Mouse (Mus musculus) gonadal fat pad, adult 2 months (tissue): ENCODE measurements around the gene Hnrnpa3. TPM values are rescaled to one million over a fixed set of nuclear protein-coding genes. Genes with fewer than 3 reads are reported as not detected.
"Not testable (repeated sequence)": the region's sequence is repeated elsewhere in the genome, so short reads cannot be mapped to it uniquely, and the experiment has no call there.

Experiments
- DNase-seq: peaks from one replicate; pipeline ENCODE4 v3.0.0-alpha.2; 2012; ENCODE audit warnings: low read depth
- polyA plus RNA-seq: library from polyadenylated mRNA; depleted of rRNA; stranded (reverse); fragments of >200 nt; gene quantifications from 2 replicates; pipeline ENCODE4 v1.2.3, GENCODE M21; 2012

Gene Hnrnpa3
- polyA plus RNA-seq, 1 experiment: 28.6 TPM

DNA sequence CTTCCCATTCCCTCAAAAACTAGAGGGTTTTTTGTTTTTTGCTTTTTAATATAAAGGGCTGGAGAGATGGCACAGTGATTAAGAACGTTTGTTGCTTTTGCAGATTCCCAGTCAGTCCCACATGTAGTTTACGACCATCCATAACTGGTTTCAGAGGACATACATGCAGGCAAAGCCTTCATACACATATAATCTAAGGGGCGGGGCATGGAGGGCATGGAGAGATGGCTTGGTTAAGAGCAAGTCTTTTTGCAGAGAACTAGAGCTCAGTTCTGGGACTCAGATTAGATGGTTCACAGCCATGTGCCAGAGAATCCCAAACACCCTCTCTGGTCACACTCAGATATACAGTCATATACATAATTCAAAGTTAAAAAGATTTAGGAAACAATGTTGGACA lies 13.5 kb downstream of the Hnrnpa3 start:
- no peak for DNase-seq

DNA sequence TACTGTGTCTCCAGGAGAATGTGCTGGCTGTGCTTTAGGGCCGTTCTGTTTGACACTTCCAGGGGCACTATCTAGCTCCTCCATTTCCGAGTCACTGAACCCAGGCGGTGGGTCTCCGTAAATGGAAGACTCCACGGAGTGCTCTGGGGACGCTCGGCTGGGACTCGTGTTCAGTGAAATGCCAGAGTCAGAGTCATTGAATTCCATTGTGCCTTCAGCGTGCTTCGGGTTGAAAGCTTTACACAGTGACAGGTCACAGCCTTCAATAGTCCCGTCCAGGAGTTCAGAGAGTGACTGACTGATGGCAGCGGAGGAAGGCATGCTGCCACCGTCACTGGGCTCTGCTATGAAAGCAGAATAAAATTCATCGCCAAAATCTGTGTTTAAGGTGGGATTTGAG lies 17.5 kb downstream of the Hnrnpa3 start:
- DNase-seq: no peak

DNA sequence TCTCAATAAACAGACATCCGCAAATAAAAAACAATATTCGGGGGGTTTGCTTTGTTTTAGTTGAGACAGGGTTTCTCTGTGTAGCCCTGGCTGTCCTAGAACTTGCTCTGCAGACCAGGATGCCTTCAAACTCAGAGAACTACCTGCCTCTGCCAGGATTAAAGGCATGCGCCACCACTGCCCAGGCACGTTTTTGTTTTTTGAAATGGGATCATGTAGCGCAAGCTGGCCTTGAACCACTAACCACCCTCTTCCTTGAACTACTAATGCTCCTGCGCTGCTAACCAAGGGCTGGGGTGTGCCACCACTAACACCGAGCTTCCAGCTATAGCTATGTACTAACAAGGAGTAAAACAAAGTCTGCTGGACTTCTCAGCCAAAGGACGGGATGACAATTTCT lies 20.9 kb downstream of the Hnrnpa3 start:
- no peak for DNase-seq

DNA sequence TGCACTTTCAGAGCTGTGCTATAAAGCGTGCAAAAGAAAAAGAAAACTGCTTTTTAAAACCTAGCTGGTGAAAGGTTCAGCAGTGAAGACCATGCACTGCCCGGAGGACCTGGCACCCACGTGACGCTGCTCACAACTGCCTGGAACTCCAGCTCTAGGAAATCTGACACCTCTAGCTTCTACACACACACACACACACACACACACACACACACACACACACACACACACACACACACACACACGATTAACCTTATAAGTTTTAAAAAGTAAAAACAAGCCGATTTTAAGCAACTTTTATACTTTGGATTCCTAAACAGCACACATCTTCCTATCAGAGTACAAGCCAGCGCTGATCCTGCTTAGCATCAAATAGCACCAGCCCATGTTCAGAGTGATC lies 22.4 kb downstream of the Hnrnpa3 start:
- DNase-seq: no peak

DNA sequence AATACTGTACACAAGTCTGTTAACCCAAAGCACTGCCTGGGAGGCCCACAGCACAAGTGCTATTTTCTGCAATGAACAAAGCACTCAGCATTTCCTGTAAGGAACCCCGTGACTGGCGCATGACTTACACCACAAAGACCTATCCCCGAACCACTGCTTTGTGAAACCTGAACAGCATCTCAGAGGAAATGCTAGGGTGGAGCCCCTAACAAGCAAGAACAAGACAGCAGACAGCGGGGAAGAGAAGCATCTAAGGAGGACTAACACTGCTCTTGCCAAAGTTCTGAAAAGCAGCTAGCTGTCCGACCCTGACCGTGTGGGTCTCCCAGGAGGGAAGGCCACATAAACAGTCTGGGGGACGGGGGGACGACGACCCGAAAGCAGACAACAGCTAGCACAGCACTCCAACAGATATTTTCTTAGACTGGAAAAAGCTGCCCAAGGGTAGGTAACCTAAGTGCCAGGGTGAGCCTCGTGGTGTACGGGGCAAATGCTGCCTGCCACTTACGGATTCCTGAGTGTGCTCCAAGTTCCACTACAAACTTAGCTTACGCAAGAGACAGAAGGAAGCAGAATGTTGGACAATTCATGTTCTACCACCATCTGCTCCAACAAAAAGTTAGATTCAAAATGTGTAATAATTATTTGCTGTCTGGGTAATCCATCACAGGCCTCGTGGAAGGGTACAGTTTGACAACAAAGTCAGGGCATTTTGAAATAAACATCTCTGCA lies 24.1 kb downstream of the Hnrnpa3 start:
- DNase-seq: no peak

DNA sequence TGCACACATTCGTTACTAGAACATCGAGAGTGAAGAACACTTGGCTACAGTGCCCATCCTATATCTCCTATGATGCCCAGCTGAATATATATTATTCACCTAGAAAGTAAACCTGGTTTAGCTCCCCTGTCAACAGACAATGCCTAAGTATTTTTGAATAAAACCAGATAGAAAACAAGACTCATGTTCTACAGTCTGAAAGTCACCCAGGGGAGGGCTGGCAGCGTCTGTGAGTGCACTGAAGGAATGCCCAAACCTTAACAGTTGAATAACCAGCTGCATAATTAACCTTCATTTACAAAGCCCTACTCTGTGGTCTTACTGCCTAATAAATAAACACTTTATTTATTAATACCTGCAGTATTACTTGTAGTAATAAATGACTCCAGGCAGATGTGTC lies 25.5 kb downstream of the Hnrnpa3 start:
- DNase-seq: no peak

DNA sequence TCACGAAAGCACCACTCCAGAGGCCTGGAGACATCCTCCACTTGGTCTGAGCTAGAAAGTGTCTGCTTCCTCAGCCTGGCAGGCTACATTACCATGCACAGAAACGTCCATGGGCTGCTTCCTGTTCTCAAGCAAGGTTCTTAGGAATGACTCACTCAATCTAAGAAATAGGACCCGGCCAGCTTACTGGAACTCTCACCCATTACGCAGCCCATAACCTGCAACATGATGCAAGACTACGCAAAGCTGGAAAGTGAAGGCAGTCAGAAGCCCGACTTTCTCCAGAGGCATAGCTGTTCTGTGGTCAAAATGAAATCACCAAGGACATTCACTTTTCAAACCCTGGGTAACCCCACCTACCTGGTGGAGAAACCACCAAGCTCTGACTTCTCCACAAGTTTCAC lies 26.4 kb downstream of the Hnrnpa3 start:
- no peak for DNase-seq

DNA sequence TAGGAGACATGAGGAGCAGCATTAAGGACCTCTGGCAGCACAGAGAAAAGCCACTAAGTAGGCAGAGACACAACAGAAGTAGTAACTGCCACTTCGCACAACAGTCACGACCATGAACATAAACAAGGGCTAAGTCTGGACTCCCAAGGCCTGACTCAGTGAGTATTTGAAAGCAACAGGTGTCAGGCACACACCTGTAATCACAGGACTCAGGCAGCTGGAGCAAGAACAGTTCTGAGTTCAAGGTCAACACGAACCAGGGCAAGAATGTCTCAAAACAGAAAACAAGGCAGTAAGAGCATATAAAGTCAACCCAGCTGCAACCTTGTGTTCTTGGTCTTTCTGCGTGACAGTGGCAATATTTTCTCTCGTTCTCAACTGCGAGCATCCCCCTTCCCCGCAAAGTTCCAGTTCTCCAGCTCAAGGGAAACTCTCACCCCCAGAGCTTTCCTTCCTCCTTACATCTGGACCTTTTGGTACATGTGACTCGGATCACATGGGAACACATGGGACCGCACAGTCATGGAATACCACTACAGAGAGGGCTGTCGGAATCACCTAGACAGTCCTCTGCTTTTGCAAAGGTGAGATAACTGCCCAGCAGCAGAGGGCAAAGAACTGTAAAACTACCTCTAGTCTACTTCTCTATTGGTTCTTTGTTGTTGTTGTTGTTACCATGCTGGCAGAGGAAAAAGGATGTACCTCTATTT lies 28.1 kb downstream of the Hnrnpa3 start:
- no peak for DNase-seq

DNA sequence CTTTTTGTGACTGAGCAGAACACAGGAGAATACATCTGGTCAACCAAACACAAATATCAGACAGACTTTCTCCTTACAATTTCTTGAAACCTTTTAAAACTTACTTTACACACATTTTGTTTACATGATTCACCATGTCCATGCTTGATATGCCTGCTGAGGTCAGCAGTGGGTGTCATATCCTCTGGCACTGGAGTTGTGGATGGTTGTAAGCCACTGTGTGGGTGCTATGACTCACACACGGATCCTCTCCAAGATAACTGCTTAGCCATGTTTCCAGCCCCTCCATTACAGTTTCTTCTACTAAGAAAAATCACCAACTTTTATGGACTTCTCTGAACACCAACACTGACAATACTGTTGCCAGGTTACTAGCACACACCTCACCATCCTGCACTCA lies 29.8 kb downstream of the Hnrnpa3 start:
- no peak for DNase-seq

DNA sequence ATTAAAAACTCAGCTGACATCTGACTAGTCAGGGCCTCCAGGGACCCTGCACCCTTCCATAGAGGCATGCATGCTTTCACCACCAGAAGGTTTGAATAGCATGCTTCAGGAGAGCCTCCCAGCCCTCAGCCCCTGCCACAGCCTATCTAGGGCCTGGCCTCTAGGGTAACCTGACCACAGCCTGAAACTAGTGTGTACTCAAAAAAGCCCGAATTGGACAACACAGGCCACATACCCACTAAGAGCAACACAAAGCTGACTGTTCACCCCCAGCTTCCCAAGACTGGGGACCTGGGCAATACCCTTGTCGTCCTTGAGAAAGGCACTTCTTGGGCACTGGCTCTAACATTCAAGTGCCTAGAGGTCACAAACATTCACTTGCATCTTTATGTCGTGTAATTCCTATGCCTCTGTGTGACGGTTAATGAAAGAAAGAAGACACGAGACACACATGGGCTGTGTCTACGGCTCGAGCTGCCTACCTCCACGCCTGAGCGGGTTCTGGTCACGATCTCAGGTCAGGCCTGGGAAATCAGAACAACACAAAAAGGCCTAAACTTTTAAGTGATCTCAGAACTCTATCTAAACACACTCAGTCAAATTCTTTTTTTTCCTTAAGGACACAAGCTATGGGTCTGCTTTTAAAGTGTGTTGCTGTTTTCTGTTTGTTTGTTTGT lies 30.6 kb downstream of the Hnrnpa3 start:
- no peak for DNase-seq

DNA sequence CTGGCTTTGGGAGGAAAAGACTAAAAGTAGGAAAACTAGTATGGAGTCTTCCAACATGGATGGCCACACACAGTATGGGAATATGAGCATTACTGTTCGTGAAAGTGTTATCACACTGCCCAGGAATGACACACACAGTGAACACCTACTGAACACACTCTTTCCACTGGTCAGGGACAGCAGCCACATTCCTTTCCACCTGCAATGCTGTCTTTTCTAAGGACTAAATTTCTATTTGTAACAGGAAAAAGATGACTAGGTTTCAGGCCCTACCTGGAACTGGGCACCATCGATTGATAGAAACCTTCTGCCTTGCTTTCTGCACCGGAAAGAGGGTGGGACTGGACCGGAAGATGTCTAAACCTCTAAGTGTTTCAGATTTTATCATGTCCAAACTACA lies 31.6 kb downstream of the Hnrnpa3 start:
- no peak for DNase-seq

DNA sequence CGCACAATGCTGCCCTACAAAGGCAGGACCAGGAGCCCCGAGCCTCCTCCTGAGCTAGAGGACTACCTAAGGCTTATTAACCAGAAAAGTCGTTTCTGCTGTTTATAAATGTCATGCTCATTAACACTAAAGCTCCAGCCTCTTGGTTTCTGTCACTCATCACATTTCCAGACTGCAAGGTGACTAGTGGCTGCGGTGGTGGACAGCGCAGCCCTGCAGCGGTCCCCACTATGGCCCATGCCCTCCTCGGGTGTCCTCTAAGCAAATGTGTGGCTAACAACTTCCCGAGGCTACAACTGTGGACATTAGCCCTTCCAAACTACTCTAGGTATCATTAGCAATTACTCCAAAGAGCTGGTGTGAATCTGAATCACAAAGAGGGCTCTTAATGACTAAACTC lies 32.3 kb downstream of the Hnrnpa3 start:
- no peak for DNase-seq

DNA sequence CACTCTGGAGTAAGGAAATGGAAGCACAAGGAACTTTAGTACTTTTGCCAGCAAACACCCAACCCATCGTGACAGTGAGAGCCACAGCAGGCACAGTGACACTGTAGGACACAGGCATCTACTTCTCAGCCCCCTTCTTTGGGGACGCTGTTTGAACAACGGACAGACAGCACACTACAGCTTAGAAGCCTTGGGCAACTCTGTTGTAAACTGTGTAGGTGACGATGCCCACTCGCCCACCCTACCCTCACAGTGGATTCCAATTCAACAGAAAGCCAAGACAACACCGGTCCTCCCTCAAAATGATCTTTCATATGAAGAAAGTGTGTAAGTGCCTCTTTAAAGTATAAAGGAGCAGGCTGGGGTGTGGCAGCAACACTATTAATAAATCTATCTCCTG lies 33.3 kb downstream of the Hnrnpa3 start:
- no peak for DNase-seq

DNA sequence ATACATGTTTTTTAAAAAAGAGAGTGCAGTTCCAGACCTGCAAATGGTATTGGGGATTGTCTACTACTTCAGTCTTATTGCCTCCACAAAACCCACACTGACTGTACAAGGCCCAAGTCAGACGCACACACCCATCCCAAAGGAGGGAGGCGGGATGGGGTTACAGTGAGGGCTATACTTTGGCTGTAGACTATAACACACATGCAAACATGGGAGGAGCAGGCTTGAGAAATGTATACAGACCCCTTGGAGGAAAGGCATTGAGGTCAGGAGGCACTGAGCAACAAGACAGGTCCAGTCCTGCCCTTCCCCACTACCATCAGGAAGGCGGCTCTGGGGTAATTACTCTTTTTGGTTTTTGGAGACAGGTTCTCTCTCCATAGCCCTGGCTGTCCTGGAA lies 35.9 kb downstream of the Hnrnpa3 start:
- not testable (repeated sequence) for DNase-seq

DNA sequence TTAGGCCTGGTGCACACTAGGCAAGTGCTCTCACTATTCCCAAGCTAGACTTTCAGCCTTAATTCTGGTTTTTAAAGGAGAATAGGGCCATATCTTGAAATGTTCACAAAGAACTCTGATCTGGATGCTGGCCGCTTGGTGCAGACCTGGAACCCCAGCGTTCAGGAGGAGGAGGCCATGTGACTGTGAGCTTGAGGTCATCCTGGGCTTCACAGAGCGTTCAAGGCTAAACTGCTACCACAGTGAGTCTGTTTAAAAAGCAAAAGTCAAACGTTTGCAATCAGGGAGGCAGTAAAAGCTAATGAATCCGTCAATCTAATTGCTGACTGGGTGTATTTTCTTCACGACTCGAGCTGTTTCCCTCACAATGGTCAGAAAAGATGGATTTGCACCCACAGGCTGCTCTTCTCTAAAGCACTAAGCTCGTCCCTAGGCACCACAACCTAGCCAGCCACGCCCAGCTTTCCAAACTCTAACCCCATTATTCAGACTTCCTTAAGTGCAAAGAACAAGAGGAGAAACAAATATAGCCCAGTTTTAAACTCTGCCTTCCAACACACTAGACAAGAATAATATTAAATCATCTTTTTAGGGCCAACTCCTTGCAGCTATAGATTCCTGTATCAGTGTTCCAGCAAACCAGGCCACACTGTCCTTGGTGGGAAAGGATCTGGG lies 36.8 kb downstream of the Hnrnpa3 start:
- no peak for DNase-seq

DNA sequence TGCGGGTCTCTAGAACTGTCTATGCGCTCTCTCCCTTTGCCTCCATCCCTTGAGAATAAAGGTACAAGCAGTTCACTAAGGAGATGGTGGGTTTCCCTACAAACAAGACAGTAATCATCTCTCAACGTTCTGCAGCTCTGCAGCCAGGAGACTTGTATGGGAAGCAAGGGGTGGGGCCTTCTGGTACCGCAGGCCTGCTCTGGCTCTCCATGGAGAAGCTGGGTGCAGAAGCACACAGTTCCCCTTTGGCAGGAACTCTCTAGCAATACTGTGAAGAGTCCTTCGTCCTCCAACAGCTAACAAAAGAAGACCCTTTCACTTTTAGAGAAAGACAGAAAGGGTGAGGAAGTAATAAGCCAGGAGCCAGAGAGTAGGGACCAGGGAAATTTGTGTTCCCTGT lies 37.3 kb downstream of the Hnrnpa3 start:
- no peak for DNase-seq

DNA sequence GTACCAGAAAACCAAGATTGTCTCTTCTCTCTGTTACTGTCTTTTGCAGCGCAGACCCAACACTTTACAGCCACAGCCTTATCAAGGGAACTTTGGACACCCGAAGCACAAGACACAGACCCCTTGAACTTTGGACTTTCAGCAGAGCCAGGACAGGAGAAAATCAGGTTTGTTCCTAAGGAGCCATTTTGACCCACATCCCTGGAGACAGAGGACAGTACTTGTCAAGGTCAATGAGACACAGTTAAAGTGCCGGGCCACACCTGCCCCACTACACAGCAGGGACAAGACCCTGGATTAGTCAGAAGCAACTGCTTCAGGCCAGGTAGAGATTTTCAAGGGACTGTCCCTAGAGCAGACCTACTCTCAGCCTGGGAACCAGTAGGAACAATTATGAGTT lies 38.2 kb downstream of the Hnrnpa3 start:
- DNase-seq: no peak

DNA sequence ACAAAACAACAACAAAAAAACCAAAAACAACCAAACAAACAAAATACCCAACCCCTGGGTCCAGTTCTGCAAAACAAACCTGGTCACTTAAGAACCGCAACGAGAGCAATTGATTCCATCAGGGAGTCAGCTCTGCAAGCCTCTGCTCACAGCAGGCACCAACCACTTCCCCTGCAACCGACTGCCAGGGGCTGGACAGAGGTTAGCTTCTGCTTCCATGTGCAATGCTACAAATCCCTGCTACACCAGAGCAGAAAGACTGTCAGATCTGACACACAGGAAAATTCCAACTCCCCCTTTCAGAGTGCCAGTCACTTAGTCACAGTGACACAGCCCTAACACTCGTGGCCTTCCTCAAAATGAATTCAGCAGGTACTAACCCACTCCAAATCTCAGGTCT lies 38.9 kb downstream of the Hnrnpa3 start:
- DNase-seq: no peak

DNA sequence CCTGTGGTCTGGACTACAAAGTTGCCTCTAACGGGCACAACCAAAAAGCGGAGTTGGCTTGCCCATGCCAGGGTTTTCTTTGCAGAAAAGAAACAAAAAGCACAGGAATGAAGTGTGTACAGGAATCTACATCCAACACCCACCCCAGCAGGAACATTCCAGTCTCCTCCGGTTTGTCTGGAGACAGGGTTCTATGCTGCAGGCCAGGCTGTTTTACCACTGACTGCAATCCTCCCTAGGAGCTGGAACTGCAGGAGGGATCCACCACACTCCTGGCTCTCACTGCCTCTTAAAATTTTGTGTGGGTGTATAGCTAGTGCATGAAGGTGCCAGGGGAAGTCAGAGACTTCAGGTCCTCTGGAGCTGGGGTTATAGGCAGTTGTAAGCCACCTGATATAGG lies 39.8 kb downstream of the Hnrnpa3 start:
- no peak for DNase-seq

DNA sequence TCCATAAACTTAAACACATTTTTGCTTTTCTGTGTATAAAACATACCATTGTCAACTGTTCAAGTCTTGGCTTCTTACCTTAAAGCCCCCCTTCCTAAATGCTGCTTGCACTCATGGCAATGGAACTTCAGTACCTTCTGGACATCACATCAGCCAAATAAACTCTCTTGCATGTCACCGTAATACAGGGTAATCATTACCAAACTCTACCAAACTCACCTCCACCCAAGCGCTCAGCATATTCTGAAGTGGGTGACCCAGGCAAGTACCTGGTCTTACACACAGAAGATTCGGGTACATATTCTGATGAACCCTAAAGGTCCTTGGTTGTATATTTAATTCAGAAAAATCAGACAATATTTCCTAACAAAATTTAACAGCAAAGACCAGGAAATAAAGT lies 41.5 kb downstream of the Hnrnpa3 start:
- DNase-seq: no peak

DNA sequence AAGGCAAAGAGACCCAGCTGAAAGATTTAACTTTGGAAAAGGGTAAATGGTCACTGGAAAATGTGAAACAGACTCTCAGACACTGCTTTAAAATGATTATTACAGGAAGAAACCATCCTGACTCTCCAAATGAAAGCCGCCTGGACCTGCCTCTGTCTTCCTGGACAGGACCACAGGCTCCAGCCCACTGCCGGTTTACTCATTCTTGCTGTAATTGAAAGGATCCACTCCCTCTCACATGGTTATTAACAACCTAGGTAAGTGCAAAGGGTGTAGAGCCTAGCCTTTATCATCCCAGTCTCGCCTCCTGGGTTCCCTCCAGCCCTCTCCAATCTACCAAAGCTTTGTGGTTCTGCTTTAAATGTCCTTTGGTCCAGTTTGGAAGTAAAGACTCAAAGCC lies 42.1 kb downstream of the Hnrnpa3 start:
- DNase-seq: no peak

DNA sequence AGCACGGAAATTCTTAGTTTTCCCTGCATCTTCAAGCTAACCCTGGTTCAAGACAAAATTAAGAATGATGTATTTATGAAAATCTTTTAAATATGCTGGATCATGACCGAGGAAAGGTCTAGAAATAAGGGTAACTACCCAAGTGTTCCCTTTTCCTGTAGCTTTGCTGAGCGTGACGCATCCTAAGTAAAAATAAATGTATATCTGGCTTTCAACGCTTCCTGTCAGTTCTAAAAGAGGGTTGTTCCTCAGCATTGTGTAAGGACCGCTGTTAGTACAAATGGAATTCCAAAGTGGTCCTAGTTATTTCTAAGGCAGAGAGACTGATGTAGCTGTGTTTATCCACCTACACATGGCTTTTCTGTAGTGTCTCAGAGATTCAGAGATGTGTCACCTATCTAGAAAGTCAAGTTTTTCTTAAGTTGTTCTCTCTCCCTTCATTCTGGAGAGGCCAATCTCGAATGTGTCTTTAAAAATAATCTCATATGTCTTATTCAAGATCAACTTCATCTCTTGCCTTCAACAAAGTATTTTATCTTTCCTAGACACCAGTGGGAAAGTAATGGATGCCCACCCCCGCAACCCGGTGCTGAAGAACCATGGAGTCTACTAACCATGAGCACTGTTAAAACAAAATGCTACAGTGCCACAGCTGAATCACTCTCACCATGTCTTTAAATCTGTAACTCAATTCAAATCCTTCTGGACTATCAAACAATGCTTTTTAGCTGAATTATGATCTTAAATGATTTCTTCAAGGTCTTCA lies 42.9 kb downstream of the Hnrnpa3 start:
- DNase-seq: no peak
